Mouse (Mus musculus) erythroblast, embryonic 14.5 days (primary cell): Measurements from ENCODE around the gene Tdrd9.

ENCODE experiments used
- GATA1 ChIP-seq: IDR thresholded peaks from 2 replicates; pipeline ENCODE4 v1.6.1; 2012; ENCODE audit warnings: low read length, inconsistent platforms, mixed read lengths
- TAL1 ChIP-seq: IDR thresholded peaks from 3 replicates; pipeline ENCODE4 v1.6.1; 2012; ENCODE audit warnings: low read length, inconsistent platforms, mixed read lengths

- TF ChIP-seq TAL1: no peak
- no peak for TF ChIP-seq GATA1
Observed at GRCm38 (mm10) chr12:111974578-111974977, 3.2 kb downstream of the Tdrd9 start.
